ENCODE assay signal across 8 mouse cellular contexts in the genomic region with DNA sequence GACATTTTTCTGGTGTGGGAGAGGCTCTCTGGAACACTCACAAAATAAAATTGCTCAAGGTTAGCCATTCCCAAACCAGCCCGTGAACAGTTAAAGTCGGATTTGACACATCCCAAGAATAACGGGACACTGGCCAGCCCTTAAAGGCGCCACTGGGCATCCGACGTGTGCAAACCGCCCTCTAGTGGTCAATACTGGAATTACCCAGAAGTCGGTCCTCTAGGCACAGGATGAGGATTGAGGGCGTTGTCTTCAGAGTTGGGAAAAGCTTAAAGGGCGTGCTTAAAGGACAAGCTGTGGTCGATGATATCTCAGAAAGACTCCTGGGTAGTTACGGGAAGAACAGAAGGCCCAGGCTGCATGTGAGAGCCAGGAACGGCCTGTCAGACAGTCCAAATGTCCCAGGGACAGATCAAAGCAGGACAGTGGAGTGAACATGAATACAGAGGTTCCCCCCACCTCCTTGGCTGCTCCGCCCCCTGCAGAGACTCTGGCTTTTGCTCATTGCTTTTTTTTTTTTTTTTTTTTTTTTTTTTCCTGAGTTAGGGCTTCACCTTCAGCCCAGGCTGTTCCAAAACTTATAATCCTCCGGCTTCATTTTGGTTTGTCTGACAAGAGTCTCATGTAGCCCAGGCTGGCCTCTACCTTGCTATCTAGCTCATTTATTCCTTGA.
DNase-seq lines count a peak whose midpoint lies in the region; ATAC-seq and TF ChIP-seq lines count a peak whose summit lies in the region.

No protein-coding gene starts in this region.

- WGBS in heart, embryonic 15.5 days = 10% methylated on average over 15 of the region's 15 CpGs
- 11% methylated on average over 15 of the region's 15 CpGs for WGBS in lung, embryonic 14.5 days

- H3K9me3 ChIP-seq in E14TG2a.4 (ENCODE audit: low read length) = no peaks in the 10 kb centered on the region
- no peaks in the 10 kb centered on the region for H3K9me3 ChIP-seq in heart, embryonic 15.5 days (replicated peaks)
- H3K9me3 ChIP-seq in lung, embryonic 14.5 days (ENCODE audit: low read depth, low read length) = no peaks in the 10 kb centered on the region

- peak; percentile 98 for TF ChIP-seq CTCF in E14TG2a.4 (conservative IDR thresholded peaks at IDR 0.05; ENCODE audit: low read length)
- peak; percentile 99 for TF ChIP-seq CTCF in lung, embryonic 14.5 days (IDR thresholded peaks at IDR 0.05; ENCODE audit: low read depth)

- peaks cover 22% of the 10 kb centered on the region for H3K27me3 ChIP-seq in E14TG2a.4 (ENCODE audit: insufficient read depth, low read length)
- H3K27me3 ChIP-seq in heart, embryonic 15.5 days = no peaks in the 10 kb centered on the region
- H3K27me3 ChIP-seq in lung, embryonic 14.5 days (ENCODE audit: insufficient read depth, low read length) = no peaks in the 10 kb centered on the region

- H3K9ac ChIP-seq in heart, embryonic 15.5 days = no peak overlapping the region
- H3K9ac ChIP-seq in lung, embryonic 14.5 days = no peak overlapping the region

- H3K4me2 ChIP-seq in heart, embryonic 15.5 days = peak overlapping the region; percentile 21; the same call in 1 of the 2 replicates
- H3K4me2 ChIP-seq in lung, embryonic 14.5 days = no peak overlapping the region

- DNase-seq in adrenal gland, postnatal 4 days (ENCODE audit: low spot score in 2 of 2) = peak; percentile 53 to 70
- DNase-seq in layer of hippocampus, adult 11-12 months (ENCODE audit: low spot score) = peak; percentile 89
- peak; percentile 98 for DNase-seq in lung, embryonic 14.5 days
- peak; percentile 95 for DNase-seq in retina, embryonic 14.5 days (ENCODE audit: low spot score)
- DNase-seq in thymus, postnatal 4 days = peak; percentile 79

- ATAC-seq in erythroblast, adult 5-6 weeks (replicated peaks; ENCODE audit: low FRiP score, poor library complexity, severe bottlenecking) = peak; percentile 70
- no peak for ATAC-seq in heart, embryonic 15.5 days (replicated peaks; ENCODE audit: insufficient number of reproducible peaks, insufficient read depth, low FRiP score, low read depth)
- peak; percentile 42; the same call in 1 of the 2 replicates for ATAC-seq in lung, embryonic 14.5 days (ENCODE audit: insufficient read depth)

- H3K27ac ChIP-seq in heart, embryonic 15.5 days = no peak overlapping the region
- H3K27ac ChIP-seq in lung, embryonic 14.5 days (ENCODE audit: low read depth) = no peak overlapping the region

- H3K4me1 ChIP-seq in E14TG2a.4 (replicated peaks; ENCODE audit: low read depth, low read length) = peaks cover 58% of the 10 kb centered on the region
- H3K4me1 ChIP-seq in heart, embryonic 15.5 days (replicated peaks) = peaks cover 49% of the 10 kb centered on the region
- peaks cover 5% of the 10 kb centered on the region; the same call in 1 of the 2 replicates for H3K4me1 ChIP-seq in lung, embryonic 14.5 days (ENCODE audit: insufficient read depth)

- no peak overlapping the region for H3K4me3 ChIP-seq in E14TG2a.4 (replicated peaks; ENCODE audit: low read length)
- H3K4me3 ChIP-seq in heart, embryonic 15.5 days = no peak overlapping the region
- no peak overlapping the region for H3K4me3 ChIP-seq in lung, embryonic 14.5 days (ENCODE audit: low read depth, low read length)

- H3K36me3 ChIP-seq in E14TG2a.4 (ENCODE audit: insufficient read depth, low read length) = peaks cover 1% of the 10 kb centered on the region
- no peaks in the 10 kb centered on the region for H3K36me3 ChIP-seq in heart, embryonic 15.5 days
- H3K36me3 ChIP-seq in lung, embryonic 14.5 days (ENCODE audit: insufficient read depth) = no peaks in the 10 kb centered on the region
